Mouse (Mus musculus): Measurements from ENCODE around the gene Shisa9. TPM values are rescaled to one million over a fixed set of nuclear protein-coding genes. Genes with fewer than 3 reads are reported as not detected.

Gene Shisa9
- not detected for total RNA-seq (2023)

GRCm38 (mm10) chr16:11983616-11984270 is at the start of gene Shisa9:
Gene Shisa9, plus strand, starts transcription at chr16:11984113.

Other genes starting within 250 kb of the Shisa9 start
- 10 to 100 TPM in 1 of 2 experiments, 1 to 10 TPM in 1; 8.2 to 10.7 TPM for gene Cpped1, start 74.7 kb upstream of the Shisa9 start, total RNA-seq (2023)

Data from T-cell, adult 66 days (primary cell).